Mouse (Mus musculus): ENCODE measurements around the gene Cela1.

The Cela1 gene

DNA sequence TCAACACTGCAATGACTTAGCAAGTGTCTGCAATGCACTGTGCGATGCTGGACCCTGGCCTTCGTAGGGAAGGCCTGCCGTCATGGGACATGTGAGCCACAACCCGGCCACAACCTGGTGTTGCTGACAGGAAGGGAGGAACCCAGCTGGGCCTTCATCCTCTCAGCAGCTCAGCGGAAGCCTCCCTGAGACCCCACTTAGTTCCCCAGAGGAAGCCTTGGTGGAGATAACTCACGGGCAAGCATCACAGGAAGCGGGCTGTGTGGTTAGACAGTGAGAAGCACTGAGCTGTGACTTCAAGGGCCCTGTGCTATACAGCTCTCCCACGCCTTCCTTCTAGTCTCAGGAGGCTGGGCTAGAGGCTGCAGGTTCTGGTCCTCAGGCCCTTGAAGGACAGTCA is 18.5 kb upstream of the Cela1 start:
- no peak for DNase-seq (ENCODE audit: extremely low read depth, low read depth, low spot score)

GRCm38 (mm10) chr15:100705376-100705775 is 17.7 kb upstream of the Cela1 start:
- no peak for DNase-seq (ENCODE audit: extremely low read depth, low read depth, low spot score)

- no peak for DNase-seq (ENCODE audit: extremely low read depth, low read depth, low spot score)
Observed at GRCm38 (mm10) chr15:100703913-100704312, 16.2 kb upstream of the Cela1 start.

GRCm38 (mm10) chr15:100701856-100702255 is 14.1 kb upstream of the Cela1 start:
- DNase-seq (ENCODE audit: extremely low read depth, low read depth, low spot score): no peak

- no peak for DNase-seq (ENCODE audit: extremely low read depth, low read depth, low spot score)
Observed at GRCm38 (mm10) chr15:100701108-100701507, 13.4 kb upstream of the Cela1 start.

- no peak for DNase-seq (ENCODE audit: extremely low read depth, low read depth, low spot score)
Observed at GRCm38 (mm10) chr15:100700424-100700823, 12.7 kb upstream of the Cela1 start.

DNA sequence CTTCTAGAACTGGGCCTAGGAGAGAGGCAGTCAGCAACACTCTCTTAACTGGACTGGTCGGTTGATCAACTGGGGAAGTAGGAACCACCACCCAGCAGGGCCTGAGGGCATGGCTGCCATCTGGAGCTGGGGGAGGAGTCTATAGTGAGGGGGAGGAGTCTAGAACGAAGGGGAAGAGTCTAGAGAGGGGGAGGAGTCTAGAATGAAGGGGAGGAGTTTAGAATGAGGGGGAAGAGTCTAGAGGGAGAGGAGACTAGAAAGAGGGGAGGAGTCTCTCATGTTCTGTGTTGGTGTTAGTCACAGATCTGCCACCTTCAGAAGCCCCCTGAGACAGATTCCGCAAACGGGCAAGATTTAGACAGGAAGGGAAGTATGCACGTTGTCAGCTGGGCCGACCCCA is 11.7 kb upstream of the Cela1 start:
- DNase-seq (ENCODE audit: extremely low read depth, low read depth, low spot score): no peak

DNA sequence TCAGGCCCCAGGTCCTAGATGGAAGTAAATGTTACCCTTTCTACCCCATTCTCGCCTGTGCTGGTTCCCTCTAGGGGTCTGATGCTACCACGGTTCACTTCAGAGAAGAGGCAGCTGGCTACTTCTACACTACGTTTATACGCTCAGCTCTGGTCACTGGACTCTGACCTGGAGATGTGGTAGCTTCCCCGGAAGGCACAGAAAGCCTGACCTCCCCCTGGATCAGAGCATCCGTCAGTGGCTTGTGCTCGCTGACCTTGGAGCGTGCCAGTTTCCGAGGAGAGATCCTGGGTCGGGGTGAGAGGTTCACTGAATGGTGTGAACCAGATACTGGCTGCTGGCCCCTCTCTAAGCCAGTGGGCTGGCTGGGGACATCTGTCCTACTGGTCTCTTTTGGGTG is 10.4 kb upstream of the Cela1 start:
- DNase-seq (ENCODE audit: extremely low read depth, low read depth, low spot score): no peak

DNA sequence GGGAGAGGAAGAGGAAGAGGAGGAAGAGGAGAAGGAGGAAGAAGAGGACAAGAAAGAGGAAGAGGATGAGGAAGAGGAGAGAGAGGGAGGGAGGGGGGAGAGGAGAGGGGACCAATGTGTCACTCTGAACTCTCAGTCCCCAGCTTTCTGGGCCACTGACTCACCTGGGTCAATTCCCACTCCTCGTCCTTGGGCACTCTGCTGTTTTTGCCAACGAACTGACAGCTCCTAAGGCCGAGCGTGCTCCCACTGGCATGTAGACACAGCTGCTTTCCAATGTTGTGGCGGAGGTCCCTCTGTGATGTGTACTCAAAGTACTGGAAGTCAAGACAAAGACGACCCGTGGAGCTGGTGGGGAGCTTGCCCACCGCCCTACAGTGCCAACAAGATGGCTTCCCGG is 6.7 kb upstream of the Cela1 start:
- no peak for DNase-seq (ENCODE audit: extremely low read depth, low read depth, low spot score)

- no peak for DNase-seq (ENCODE audit: extremely low read depth, low read depth, low spot score)
Observed at GRCm38 (mm10) chr15:100691990-100692389, 4.3 kb upstream of the Cela1 start.

DNA sequence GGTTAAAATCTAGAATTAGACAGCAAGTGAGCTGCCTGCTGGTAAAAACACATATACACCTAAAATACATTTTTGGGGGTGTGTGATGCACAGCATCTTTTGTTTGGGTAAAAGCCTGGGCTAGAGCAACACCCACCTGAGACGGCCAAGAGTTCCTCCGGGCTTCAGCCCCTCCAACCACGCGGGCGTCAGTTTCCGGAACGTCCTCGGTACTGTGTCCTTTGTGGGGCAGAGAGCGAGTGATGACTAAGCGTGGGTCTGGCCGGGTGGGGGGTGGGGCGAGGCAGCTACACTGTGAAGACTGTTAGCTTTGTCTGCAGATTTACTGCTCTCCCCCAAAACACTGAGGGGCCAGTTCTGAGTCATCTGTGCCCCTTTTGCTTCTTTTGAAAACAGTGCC is 732 bp downstream of the Cela1 start:
- no peak for DNase-seq (ENCODE audit: extremely low read depth, low read depth, low spot score)

- DNase-seq (ENCODE audit: extremely low read depth, low read depth, low spot score): no peak
Observed at GRCm38 (mm10) chr15:100686434-100686833, 1.3 kb downstream of the Cela1 start.

DNA sequence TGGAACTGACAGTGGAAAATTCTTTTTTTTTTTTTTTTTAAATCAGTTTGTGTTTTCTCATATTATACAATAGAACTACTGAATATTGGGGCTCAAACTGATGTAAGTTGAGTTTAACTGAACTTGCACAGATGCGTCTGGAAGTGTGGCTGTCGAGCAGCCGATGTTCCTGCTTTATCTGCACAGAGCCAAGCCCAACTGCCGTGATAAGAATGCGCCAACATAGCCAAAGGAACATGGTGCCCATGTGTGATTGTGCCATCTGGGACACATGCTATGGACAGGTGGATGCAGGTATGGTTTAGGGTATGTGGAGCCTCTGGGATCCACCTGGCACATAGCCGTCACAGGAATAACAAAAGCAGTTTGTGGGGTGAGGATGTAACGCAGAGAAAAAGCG is 1.9 kb downstream of the Cela1 start:
- DNase-seq (ENCODE audit: extremely low read depth, low read depth, low spot score): no peak

- DNase-seq (ENCODE audit: extremely low read depth, low read depth, low spot score): no peak
Observed at GRCm38 (mm10) chr15:100685255-100685654, 2.5 kb downstream of the Cela1 start.

DNA sequence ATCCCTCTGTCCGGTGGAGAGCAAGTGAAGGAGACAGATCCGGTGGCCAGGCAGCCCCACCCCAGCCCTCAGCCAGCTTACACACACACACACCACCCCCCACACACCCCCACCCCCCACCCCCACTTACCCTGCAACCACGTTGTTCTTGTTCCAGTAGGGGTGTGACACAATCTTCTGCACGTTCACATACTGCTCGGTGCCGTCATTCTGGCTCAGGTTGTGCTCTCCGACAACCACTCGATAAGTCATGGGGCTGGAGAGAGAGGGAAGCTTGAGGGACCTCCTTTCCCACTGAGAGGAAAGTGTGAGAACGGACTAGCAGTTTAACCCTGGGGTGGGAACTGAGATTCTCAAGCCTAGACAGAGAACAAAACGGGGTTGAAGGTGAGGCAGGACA is 3.3 kb downstream of the Cela1 start:
- DNase-seq (ENCODE audit: extremely low read depth, low read depth, low spot score): no peak

DNA sequence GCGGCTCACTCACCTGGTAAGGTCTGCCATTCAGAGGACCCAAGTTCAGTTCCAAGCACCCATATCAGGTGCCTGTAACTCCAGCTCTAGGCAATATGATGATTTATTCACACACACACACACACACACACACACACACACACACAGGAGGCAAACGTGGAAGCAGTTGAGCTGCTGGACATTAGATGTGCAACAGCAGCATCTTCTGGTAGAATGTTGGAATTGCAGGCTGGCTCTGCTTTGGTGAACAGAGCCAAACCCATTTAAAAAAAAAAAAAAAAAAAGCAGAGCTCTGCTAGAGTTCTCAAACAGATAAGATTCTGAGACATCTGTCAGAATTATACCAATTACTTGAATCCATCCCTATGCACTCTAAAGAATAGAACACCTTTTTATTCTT is 4.7 kb downstream of the Cela1 start:
- DNase-seq (ENCODE audit: extremely low read depth, low read depth, low spot score): no peak

- no peak for DNase-seq (ENCODE audit: extremely low read depth, low read depth, low spot score)
Observed at GRCm38 (mm10) chr15:100681770-100682169, 6.0 kb downstream of the Cela1 start.

DNA sequence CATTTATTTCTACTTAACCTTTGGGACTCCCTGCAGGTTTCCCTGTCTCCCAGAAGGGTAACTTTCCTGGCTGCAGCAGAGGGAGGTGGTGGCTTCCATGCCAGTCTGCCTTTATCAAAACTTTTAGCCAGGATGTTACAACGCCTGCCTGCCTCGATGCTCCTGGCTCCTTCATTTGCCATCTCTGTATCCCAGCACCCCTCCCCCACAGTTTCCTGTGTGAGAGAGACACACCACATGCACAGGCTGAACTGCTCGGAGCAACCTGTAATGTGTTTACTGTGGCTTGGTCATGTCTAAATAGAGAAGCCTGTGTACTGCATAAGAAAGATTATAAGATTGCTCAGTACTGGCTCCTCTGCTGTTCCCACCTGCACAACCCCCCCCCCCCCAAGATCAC is 7.3 kb downstream of the Cela1 start:
- no peak for DNase-seq (ENCODE audit: extremely low read depth, low read depth, low spot score)

DNA sequence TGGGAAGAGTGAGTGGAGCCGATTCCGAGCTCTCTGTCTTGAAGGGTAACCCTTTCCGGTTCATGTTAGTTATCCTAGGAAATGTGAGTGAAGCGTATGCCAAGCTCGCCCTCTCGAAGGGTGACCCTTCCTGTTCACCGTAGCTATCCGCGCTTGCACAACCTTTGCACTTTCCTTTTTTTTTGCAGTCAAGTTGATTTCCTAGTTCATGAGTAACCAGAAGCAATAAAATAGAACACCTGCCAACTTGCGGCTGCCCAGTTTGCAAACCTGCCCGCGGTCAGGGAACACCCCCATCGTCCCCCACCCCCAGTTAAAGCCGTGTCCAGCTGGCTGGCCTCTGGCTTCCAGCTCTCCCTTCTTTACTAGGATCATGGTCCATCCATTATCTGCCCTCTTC is 8.7 kb downstream of the Cela1 start:
- no peak for DNase-seq (ENCODE audit: extremely low read depth, low read depth, low spot score)

- DNase-seq (ENCODE audit: extremely low read depth, low read depth, low spot score): no peak
Observed at GRCm38 (mm10) chr15:100678581-100678980, 9.1 kb downstream of the Cela1 start.

GRCm38 (mm10) chr15:100677675-100678074 is 10.0 kb downstream of the Cela1 start:
- no peak for DNase-seq (ENCODE audit: extremely low read depth, low read depth, low spot score)

- DNase-seq (ENCODE audit: extremely low read depth, low read depth, low spot score): no peak
Observed at GRCm38 (mm10) chr15:100676521-100676920, 11.2 kb downstream of the Cela1 start.

- no peak for DNase-seq (ENCODE audit: extremely low read depth, low read depth, low spot score)
Observed at GRCm38 (mm10) chr15:100675486-100675885, 12.2 kb downstream of the Cela1 start.

- no peak for DNase-seq (ENCODE audit: extremely low read depth, low read depth, low spot score)
Observed at GRCm38 (mm10) chr15:100674566-100674965, 13.2 kb downstream of the Cela1 start.

All from fat pad, adult 2 months (tissue).